Mouse (Mus musculus) myocyte (in vitro differentiated cells): ENCODE measurements around the gene Mov10l1. TPM values are rescaled to one million over a fixed set of nuclear protein-coding genes. Genes with fewer than 3 reads are reported as not detected.

Experiments used
- H3K27me3 ChIP-seq: one replicate; pipeline ENCODE4 v1.6.1; 2011; ENCODE audit not compliant: control insufficient read depth, insufficient read depth, insufficient read length
- H3K36me3 ChIP-seq: one replicate; pipeline ENCODE4 v1.6.1; 2011; ENCODE audit not compliant: control insufficient read depth, insufficient read depth
- H3K4me2 ChIP-seq: one replicate; pipeline ENCODE4 v1.6.1; 2011; ENCODE audit warnings: low read depth, control low read depth
- H3K4me3 ChIP-seq: one replicate; pipeline ENCODE4 v1.5.1; 2011; ENCODE audit warnings: mild to moderate bottlenecking, control low read depth, moderate library complexity
- H3K79me2 ChIP-seq: one replicate; pipeline ENCODE4 v1.6.1; 2011; ENCODE audit not compliant: control insufficient read depth, insufficient read depth
- H3ac ChIP-seq: one replicate; pipeline ENCODE4 v1.6.1; 2011; ENCODE audit not compliant: control insufficient read depth, insufficient read length
- CEBPB ChIP-seq: IDR thresholded peaks from 2 replicates; pipeline ENCODE4 v1.6.1; 2011; ENCODE audit warnings: mild to moderate bottlenecking, moderate library complexity; ENCODE audit not compliant: poor library complexity, insufficient read depth, severe bottlenecking
- E2F4 ChIP-seq: IDR thresholded peaks from one replicate; pipeline ENCODE4 v1.6.1; 2011; ENCODE audit warnings: mild to moderate bottlenecking, control low read depth, moderate library complexity; ENCODE audit not compliant: insufficient read depth
- MYOD1 ChIP-seq, 3 experiments: IDR thresholded peaks; one replicate each; pipeline ENCODE4 v1.6.1; 2011; ENCODE audit warnings: control low read depth in 2 of 3, low read depth in 2 of 3, mild to moderate bottlenecking in 2 of 3, moderate library complexity in 1 of 3; ENCODE audit not compliant: insufficient read length in 2 of 3, control insufficient read depth in 1 of 3
- MYOG ChIP-seq, 3 experiments: IDR thresholded peaks; one replicate each; pipeline ENCODE4 v1.6.1; 2011; ENCODE audit warnings: control low read depth in 2 of 3, low read depth in 2 of 3, mild to moderate bottlenecking in 2 of 3; ENCODE audit not compliant: insufficient read length in 2 of 3, control insufficient read depth in 1 of 3, insufficient read depth in 1 of 3
- POLR2A ChIP-seq: IDR thresholded peaks from one replicate; pipeline ENCODE4 v1.6.1; 2011; ENCODE audit warnings: low read depth, mild to moderate bottlenecking, control low read depth, moderate library complexity; ENCODE audit not compliant: insufficient read length
- POLR2AphosphoS2 ChIP-seq: IDR thresholded peaks from one replicate; pipeline ENCODE4 v1.6.1; 2011; ENCODE audit warnings: low read depth, control low read depth; ENCODE audit not compliant: insufficient read length
- REST ChIP-seq: IDR thresholded peaks from one replicate; pipeline ENCODE4 v1.6.1; 2011; ENCODE audit warnings: mild to moderate bottlenecking, control low read depth, moderate library complexity; ENCODE audit not compliant: insufficient read depth, insufficient read length
- SRF ChIP-seq: IDR thresholded peaks from one replicate; pipeline ENCODE4 v1.6.1; 2011; ENCODE audit warnings: low read depth; ENCODE audit not compliant: control insufficient read depth, insufficient read length
- TCF12 ChIP-seq: IDR thresholded peaks from one replicate; pipeline ENCODE4 v1.6.1; 2011; ENCODE audit warnings: mild to moderate bottlenecking, control low read depth; ENCODE audit not compliant: poor library complexity, insufficient read depth, severe bottlenecking
- TCF3 ChIP-seq: IDR thresholded peaks from one replicate; pipeline ENCODE4 v1.6.1; 2011; ENCODE audit warnings: low read depth, control low read depth; ENCODE audit not compliant: insufficient read length
- USF1 ChIP-seq: IDR thresholded peaks from one replicate; pipeline ENCODE4 v1.6.1; 2011; ENCODE audit warnings: low read depth, mild to moderate bottlenecking, control low read depth, moderate library complexity
- polyA plus RNA-seq: library from polyadenylated mRNA; unstranded; fragments of >200 nt; fragmentation: generic; extraction: Trizol; gene quantifications from one replicate; pipeline ENCODE4 v1.2.1, GENCODE M21; 2012; ENCODE audit warnings: missing spikeins

Mov10l1 gene
- polyA plus RNA-seq, 1 experiment, result not detected

DNA sequence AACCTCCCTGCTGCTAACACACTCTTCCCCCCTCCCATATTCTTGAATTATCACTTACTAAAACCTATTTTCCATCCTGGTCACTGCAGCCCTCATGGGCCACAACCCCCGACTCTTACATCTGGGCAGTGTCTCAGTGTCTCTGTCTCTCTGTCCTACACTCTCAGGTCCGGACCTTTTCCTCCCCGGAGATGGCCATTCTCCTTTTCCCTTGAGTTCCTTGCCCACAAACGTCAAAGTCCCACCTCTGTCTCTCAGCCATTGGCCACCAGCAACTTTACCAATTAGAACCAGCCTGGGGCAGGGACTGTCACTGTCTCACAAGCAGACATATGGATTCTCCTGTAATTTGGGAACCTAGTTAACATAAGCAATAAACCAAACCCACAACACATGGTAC lies 63.6 kb downstream of the Mov10l1 start:
- Histone ChIP-seq H3K4me3 (no peak overlapping the region), H3K4me2 (no peak overlapping the region), H3K27me3 (peaks cover 10% of the 10 kb centered on the region), H3ac (no peak overlapping the region), H3K79me2 (no peaks in the 10 kb centered on the region), H3K36me3 (no peaks in the 10 kb centered on the region)
- no peak for TF ChIP-seq SRF
- no peak for TF ChIP-seq E2F4
- TF ChIP-seq POLR2A, result no peak

DNA sequence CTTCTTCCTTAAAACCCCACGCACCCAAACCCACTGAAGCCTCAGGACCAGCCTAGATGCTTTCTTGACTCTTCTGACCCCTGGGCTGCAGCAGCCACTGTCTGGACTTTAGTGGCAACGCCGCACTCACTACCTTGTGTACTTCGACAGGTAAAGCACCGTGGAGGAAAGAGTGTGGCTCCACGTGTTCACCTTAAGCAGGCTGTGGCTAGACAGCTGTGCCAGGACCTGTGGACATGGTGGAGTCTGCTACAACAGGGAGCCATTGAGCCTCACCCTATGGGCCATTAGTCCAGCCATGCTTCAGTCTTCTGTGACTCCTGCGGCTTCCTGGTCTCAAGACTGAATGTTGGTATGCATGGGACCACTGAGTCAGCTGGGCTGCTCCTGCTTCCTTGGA lies 72.0 kb downstream of the Mov10l1 start:
- no peak overlapping the region for H3K4me2 ChIP-seq
- TF ChIP-seq CEBPB (no peak), MYOD1 (IDR thresholded peaks at IDR 0.05; ENCODE audit: control insufficient read depth in 1 of 3, insufficient read length in 2 of 3, low read depth in 2 of 3) (no peak), TCF3 (no peak), POLR2A (no peak), USF1 (no peak), SRF (no peak)
- H3K79me2 ChIP-seq, result no peaks in the 10 kb centered on the region
- no peaks in the 10 kb centered on the region for H3K36me3 ChIP-seq
- H3K27me3 ChIP-seq, result peaks cover 67% of the 10 kb centered on the region
- no peak overlapping the region for H3K4me3 ChIP-seq
- no peak overlapping the region for H3ac ChIP-seq

DNA sequence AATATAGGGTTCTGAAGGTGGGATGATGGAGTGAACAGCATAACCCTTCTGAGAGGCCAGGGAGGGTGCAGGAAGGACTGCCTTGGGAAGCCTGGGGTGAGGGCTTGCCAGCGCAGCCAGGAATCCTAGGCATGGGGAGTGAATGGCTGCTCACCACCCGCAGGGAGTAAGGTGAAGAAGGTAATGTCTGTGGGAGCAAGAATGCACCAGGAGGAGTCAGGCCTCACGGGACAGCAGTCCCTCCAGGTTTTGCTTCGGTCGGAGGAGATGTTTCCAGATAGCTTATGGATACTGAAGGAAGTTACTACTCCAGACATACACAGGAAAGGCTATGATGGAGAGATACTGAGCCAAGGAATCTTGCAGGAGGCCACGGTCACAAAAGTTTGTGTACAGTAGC lies 76.0 kb downstream of the Mov10l1 start:
- no peaks in the 10 kb centered on the region for H3K79me2 ChIP-seq
- H3K4me2 ChIP-seq, result no peak overlapping the region
- no peak overlapping the region for H3K4me3 ChIP-seq
- H3ac ChIP-seq, result no peak overlapping the region
- H3K36me3 ChIP-seq, result no peaks in the 10 kb centered on the region
- TF ChIP-seq TCF12 (no peak), MYOG (IDR thresholded peaks at IDR 0.05; ENCODE audit: control insufficient read depth in 1 of 3, insufficient read depth in 1 of 3, insufficient read length in 2 of 3, low read depth in 2 of 3) (no peak), MYOD1 (IDR thresholded peaks at IDR 0.05; ENCODE audit: control insufficient read depth in 1 of 3, insufficient read length in 2 of 3, low read depth in 2 of 3) (no peak), USF1 (no peak), TCF3 (no peak), POLR2AphosphoS2 (no peak), REST (no peak), E2F4 (no peak), CEBPB (no peak), POLR2A (no peak)
- H3K27me3 ChIP-seq, result peaks cover 90% of the 10 kb centered on the region

DNA sequence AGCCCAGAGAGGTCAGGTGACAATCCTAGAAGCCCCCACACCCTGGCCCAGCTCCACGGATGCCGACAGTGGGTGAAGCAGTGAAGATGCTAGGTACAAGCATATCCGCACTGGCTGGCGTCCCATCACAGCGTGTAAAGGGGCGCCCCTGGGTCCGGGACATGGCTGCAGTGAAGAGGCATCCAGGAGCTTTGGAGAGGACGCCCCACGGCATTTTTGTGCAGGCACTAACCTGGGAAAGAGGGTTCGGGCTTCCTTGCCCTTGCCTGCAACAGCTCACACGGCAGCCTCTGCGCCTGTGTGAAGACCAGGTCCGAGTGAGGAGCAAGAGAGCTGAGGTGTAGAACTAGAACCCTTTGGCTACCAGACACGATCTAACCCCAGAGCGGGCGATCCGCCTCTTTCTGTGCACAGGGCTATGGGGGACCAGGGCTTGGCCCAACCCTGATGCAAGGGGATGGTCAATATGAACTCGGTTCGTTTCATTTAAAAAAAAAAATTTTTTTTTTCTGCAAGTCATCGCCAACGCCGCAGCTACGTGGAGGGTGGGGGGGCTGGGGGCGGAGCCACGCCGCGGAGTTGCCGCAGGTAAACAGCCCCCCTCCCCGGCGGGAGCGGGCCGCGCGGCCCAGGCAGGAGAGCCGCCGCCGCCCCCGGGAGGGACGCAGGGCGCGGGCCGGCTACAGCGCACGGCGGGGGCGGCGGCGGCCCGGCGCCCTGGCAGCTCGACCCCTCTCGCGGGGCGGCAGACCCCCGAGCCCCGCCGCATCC lies 76.6 kb downstream of the Mov10l1 start, which contains the start of gene Panx2:
Gene Panx2, plus strand, starts transcription at position 574 of the 771 bp plus-strand sequence.
- Histone ChIP-seq H3K36me3 (no peaks in the 10 kb centered on the region), H3K4me3 (no peak within 1 kb of the TSS), H3ac (no peak within 1 kb of the TSS), H3K27me3 (peaks cover 92% of the 10 kb centered on the region), H3K4me2 (peak within 1 kb of the TSS; percentile 3), H3K79me2 (no peaks in the 10 kb centered on the region)
- no peak for TF ChIP-seq E2F4

DNA sequence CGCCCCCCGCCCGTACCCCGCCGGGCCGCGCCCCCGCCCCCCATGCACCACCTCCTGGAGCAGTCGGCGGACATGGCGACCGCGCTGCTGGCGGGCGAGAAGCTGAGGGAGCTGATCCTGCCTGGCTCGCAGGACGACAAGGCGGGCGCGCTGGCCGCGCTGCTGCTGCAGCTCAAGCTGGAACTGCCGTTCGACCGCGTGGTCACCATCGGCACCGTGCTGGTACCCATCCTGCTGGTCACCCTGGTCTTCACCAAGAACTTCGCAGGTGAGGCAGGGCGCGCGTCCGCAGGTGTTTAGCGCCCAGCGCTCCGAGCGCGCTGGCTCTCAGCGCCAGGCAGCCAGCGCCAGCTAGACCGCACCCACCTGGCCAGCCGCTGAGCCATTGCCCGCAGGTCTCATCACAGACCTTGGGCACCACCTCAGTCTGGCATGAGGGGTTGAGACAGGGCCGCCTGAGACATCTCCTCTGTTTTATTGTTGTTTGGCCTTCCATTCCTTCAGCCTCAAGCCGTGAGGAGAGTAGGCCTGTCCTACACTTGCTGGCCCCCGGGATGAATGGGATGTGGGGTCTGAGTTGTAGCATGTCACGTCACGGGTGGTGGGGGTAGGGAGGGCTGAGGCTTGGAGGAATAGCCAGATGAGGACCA lies 77.4 kb downstream of the Mov10l1 start:
- no peaks in the 10 kb centered on the region for H3K79me2 ChIP-seq
- no peak overlapping the region for H3K4me3 ChIP-seq
- H3K36me3 ChIP-seq, result no peaks in the 10 kb centered on the region
- peaks cover 91% of the 10 kb centered on the region for H3K27me3 ChIP-seq
- TF ChIP-seq MYOG (IDR thresholded peaks at IDR 0.05; ENCODE audit: control insufficient read depth in 1 of 3, insufficient read depth in 1 of 3, insufficient read length in 2 of 3, low read depth in 2 of 3) (no peak), TCF12 (no peak), POLR2AphosphoS2 (no peak), TCF3 (no peak), POLR2A (no peak)
- H3K4me2 ChIP-seq, result no peak overlapping the region
- H3ac ChIP-seq, result no peak overlapping the region
